ENCODE assay signal across 13 mouse cellular contexts in the genomic region with DNA sequence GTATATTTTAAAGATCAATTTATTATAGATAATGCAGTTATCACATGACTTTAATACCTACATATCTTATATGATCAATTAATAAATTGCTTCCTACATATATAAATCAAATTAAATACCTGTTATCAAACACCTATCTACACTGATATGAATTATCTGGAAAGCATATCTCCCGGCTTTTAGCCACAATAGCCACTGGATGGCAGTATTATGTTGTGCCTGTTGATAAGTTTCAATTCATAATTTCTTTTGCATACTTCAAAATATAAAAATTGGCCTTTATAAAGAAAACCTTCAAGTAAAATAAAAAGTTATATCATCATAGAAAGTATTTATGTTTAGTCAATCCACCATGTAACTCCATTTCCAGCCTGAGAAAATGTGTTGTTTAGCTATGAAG.
DNase-seq lines count a peak whose midpoint lies in the region; ATAC-seq and TF ChIP-seq lines count a peak whose summit lies in the region.
"Had no signal": no experiment of that assay in that cellular context is flagged by ENCODE, and none has a peak within 500 bp of the region (broad histone marks: within the 10 kb centered on the region; RNA-seq: fewer than 3 reads in every experiment).

No protein-coding gene starts in this region.

- WGBS in kidney, postnatal 0 days, result 66% methylated on average over 1 of the region's 1 CpGs
- 87% methylated on average over 1 of the region's 1 CpGs for WGBS in midbrain, embryonic 14.5 days
- 77% methylated on average over 1 of the region's 1 CpGs for WGBS in midbrain, embryonic 16.5 days

- peak; percentile 48 for TF ChIP-seq CTCF in kidney, postnatal 0 days (IDR thresholded peaks at IDR 0.05; ENCODE audit: low read depth)

- no peaks in the 10 kb centered on the region for H3K27me3 ChIP-seq in kidney, postnatal 0 days (ENCODE audit: insufficient read depth, low read length)
- no peaks in the 10 kb centered on the region for H3K27me3 ChIP-seq in midbrain, embryonic 14.5 days (ENCODE audit: control insufficient read depth, insufficient read depth, low read length)
- no peaks in the 10 kb centered on the region for H3K27me3 ChIP-seq in midbrain, embryonic 16.5 days (ENCODE audit: control insufficient read depth, insufficient read depth, low read depth, low read length)
- H3K27me3 ChIP-seq: heart, embryonic 15.5 days; hindbrain, embryonic 13.5 days; stomach, embryonic 15.5 days had no signal

- no peaks in the 10 kb centered on the region for H3K9me3 ChIP-seq in kidney, postnatal 0 days (replicated peaks; ENCODE audit: low read length)
- H3K9me3 ChIP-seq in midbrain, embryonic 14.5 days (ENCODE audit: control insufficient read depth, low read length), result no peaks in the 10 kb centered on the region
- no peaks in the 10 kb centered on the region for H3K9me3 ChIP-seq in midbrain, embryonic 16.5 days (replicated peaks; ENCODE audit: control insufficient read depth, low read length, poor library complexity, severe bottlenecking)
- H3K9me3 ChIP-seq: heart, embryonic 15.5 days; hindbrain, embryonic 13.5 days; stomach, embryonic 15.5 days had no signal

- DNase-seq in cerebellum, postnatal 10 days, result peak; percentile 10 to 27
- DNase-seq in cerebellum, postnatal 25 days, result no peak
- DNase-seq in kidney, postnatal 0 days (ENCODE audit: low spot score), result no peak
- no peak for DNase-seq in kidney, postnatal 4 days
- DNase-seq in midbrain, embryonic 14.5 days, result peak; percentile 65
- DNase-seq in retina, embryonic 14.5 days (ENCODE audit: low spot score), result peak; percentile 46
- DNase-seq in heart, postnatal 4 days, result no peak
- DNase-seq: adrenal gland, postnatal 10 days; kidney, adult 8-10 months had no signal

- H3K27ac ChIP-seq in kidney, postnatal 0 days, result no peak overlapping the region
- H3K27ac ChIP-seq in midbrain, embryonic 14.5 days (replicated peaks; ENCODE audit: low read depth, low read length), result no peak overlapping the region
- H3K27ac ChIP-seq in midbrain, embryonic 16.5 days (ENCODE audit: low read length), result no peak overlapping the region
- H3K27ac ChIP-seq: heart, embryonic 15.5 days; hindbrain, embryonic 13.5 days; stomach, embryonic 15.5 days had no signal

- no peak for ATAC-seq in kidney, postnatal 0 days (replicated peaks; ENCODE audit: low FRiP score, low read depth)
- ATAC-seq in midbrain, embryonic 14.5 days (ENCODE audit: low FRiP score, low TSS enrichment), result no peak
- ATAC-seq in midbrain, embryonic 16.5 days, result no peak

- H3K4me2 ChIP-seq in kidney, postnatal 0 days (ENCODE audit: low read length), result no peak overlapping the region
- H3K4me2 ChIP-seq in midbrain, embryonic 14.5 days (ENCODE audit: low read length), result no peak overlapping the region
- H3K4me2 ChIP-seq in midbrain, embryonic 16.5 days (ENCODE audit: low read length), result no peak overlapping the region
- H3K4me2 ChIP-seq: heart, embryonic 15.5 days; hindbrain, embryonic 13.5 days; stomach, embryonic 15.5 days had no signal

- no peaks in the 10 kb centered on the region for H3K4me1 ChIP-seq in kidney, postnatal 0 days (replicated peaks; ENCODE audit: insufficient read depth, low read length)
- H3K4me1 ChIP-seq in midbrain, embryonic 14.5 days (ENCODE audit: control insufficient read depth, insufficient read depth, low read length), result no peaks in the 10 kb centered on the region
- H3K4me1 ChIP-seq in midbrain, embryonic 16.5 days (ENCODE audit: control insufficient read depth, insufficient read depth, low read length), result no peaks in the 10 kb centered on the region
- H3K4me1 ChIP-seq: heart, embryonic 15.5 days; hindbrain, embryonic 13.5 days; stomach, embryonic 15.5 days had no signal

- H3K36me3 ChIP-seq in kidney, postnatal 0 days (ENCODE audit: insufficient read depth, low read length), result no peaks in the 10 kb centered on the region
- no peaks in the 10 kb centered on the region for H3K36me3 ChIP-seq in midbrain, embryonic 14.5 days (ENCODE audit: control insufficient read depth, insufficient read depth, low read length)
- no peaks in the 10 kb centered on the region for H3K36me3 ChIP-seq in midbrain, embryonic 16.5 days (ENCODE audit: control insufficient read depth, insufficient read depth, low read length)
- H3K36me3 ChIP-seq: heart, embryonic 15.5 days; hindbrain, embryonic 13.5 days; stomach, embryonic 15.5 days had no signal

- no peak overlapping the region for H3K4me3 ChIP-seq in kidney, postnatal 0 days (replicated peaks; ENCODE audit: low read depth, low read length)
- no peak overlapping the region for H3K4me3 ChIP-seq in midbrain, embryonic 14.5 days (replicated peaks; ENCODE audit: low read depth, low read length)
- H3K4me3 ChIP-seq in midbrain, embryonic 16.5 days (ENCODE audit: low read depth, low read length), result no peak overlapping the region
- H3K4me3 ChIP-seq: heart, embryonic 15.5 days; hindbrain, embryonic 13.5 days; stomach, embryonic 15.5 days had no signal

- no peak overlapping the region for H3K9ac ChIP-seq in kidney, postnatal 0 days (ENCODE audit: low read depth, low read length)
- no peak overlapping the region for H3K9ac ChIP-seq in midbrain, embryonic 14.5 days (replicated peaks; ENCODE audit: low read length)
- H3K9ac ChIP-seq in midbrain, embryonic 16.5 days (ENCODE audit: low read depth, low read length), result no peak overlapping the region
- H3K9ac ChIP-seq: heart, embryonic 15.5 days; hindbrain, embryonic 13.5 days; stomach, embryonic 15.5 days had no signal

Comparison
In these comparisons a context has a peak if more than half of its experiments do, and no peak if none do; other contexts are left out.
1. DNase-seq: peak in cerebellum, postnatal 10 days (2 of 2), midbrain, embryonic 14.5 days (single experiment) and retina, embryonic 14.5 days (single experiment); none in cerebellum, postnatal 25 days (0 of 2), kidney, postnatal 0 days (single experiment), kidney, postnatal 4 days (0 of 2) and heart, postnatal 4 days (single experiment).